Mouse (Mus musculus): ENCODE data around the gene Gdf11. TPM values are rescaled to one million over a fixed set of nuclear protein-coding genes. Genes with fewer than 3 reads are reported as not detected.

Gdf11 gene
- polyA plus RNA-seq, 1 experiment from 2014 or later: 13.5 TPM

GRCm38 (mm10) chr10:128902409-128902988 lies 11.0 kb upstream of the Gdf11 start:
- WGBS: 74% methylated on average over 3 of the region's 3 CpGs
- no peaks in the 10 kb centered on the region for H3K9me3 ChIP-seq
- H3K4me2 ChIP-seq: no peak overlapping the region
- no peak overlapping the region for H3K9ac ChIP-seq
- no peak overlapping the region for H3K27ac ChIP-seq (replicated peaks)
- no peak overlapping the region for H3K4me3 ChIP-seq
- ATAC-seq (ENCODE audit: low read depth): no peak
- H3K36me3 ChIP-seq: no peaks in the 10 kb centered on the region
- no peaks in the 10 kb centered on the region for H3K4me1 ChIP-seq (replicated peaks)
- 0 out of 2 replicates have a peak, but pooled peaks cover 6% of the 10 kb centered on the region for H3K27me3 ChIP-seq

- H3K4me3 ChIP-seq: no peak overlapping the region
- no peak for ATAC-seq (ENCODE audit: low read depth)
- peaks cover 7% of the 10 kb centered on the region for H3K4me1 ChIP-seq (replicated peaks)
- no peaks in the 10 kb centered on the region for H3K36me3 ChIP-seq
- H3K9me3 ChIP-seq: no peaks in the 10 kb centered on the region
- peaks cover 14% of the 10 kb centered on the region for H3K27me3 ChIP-seq
- H3K9ac ChIP-seq: no peak overlapping the region
- 84% methylated on average over 1 of the region's 1 CpGs for WGBS
- H3K27ac ChIP-seq (replicated peaks): no peak overlapping the region
- H3K4me2 ChIP-seq: no peak overlapping the region
These were observed 9.9 kb upstream of the Gdf11 start for GRCm38 (mm10) chr10:128901409-128901808.

GRCm38 (mm10) chr10:128900698-128901097 lies 9.2 kb upstream of the Gdf11 start, which contains the start of gene Cd63:
TSS of gene Cd63 (plus strand) at chr10:128900989.
- 75% methylated on average over 3 of the region's 3 CpGs for WGBS

GRCm38 (mm10) chr10:128899759-128900490 lies 8.4 kb upstream of the Gdf11 start:
- no peak overlapping the region for H3K4me2 ChIP-seq
- no peaks in the 10 kb centered on the region for H3K36me3 ChIP-seq
- ATAC-seq (ENCODE audit: low read depth): no peak
- no peak overlapping the region for H3K9ac ChIP-seq
- 82% methylated on average over 6 of the region's 6 CpGs for WGBS
- no peak overlapping the region for H3K27ac ChIP-seq (replicated peaks)
- H3K4me3 ChIP-seq: no peak overlapping the region
- H3K27me3 ChIP-seq: peaks cover 23% of the 10 kb centered on the region
- peaks cover 16% of the 10 kb centered on the region for H3K4me1 ChIP-seq (replicated peaks)
- H3K9me3 ChIP-seq: no peaks in the 10 kb centered on the region

More at GRCm38 (mm10) chr10:128900698-128901097, 9.2 kb upstream of the Gdf11 start, which contains the start of gene Cd63:
- H3K36me3 ChIP-seq: no peaks in the 10 kb centered on the region
- H3K27ac ChIP-seq (replicated peaks): no peak within 1 kb of the TSS
- no peak within 1 kb of the TSS for H3K4me2 ChIP-seq
- H3K9me3 ChIP-seq: no peaks in the 10 kb centered on the region
- no peak within 1 kb of the TSS for H3K4me3 ChIP-seq
- ATAC-seq (ENCODE audit: low read depth): no peak
- no peak within 1 kb of the TSS for H3K9ac ChIP-seq
- H3K27me3 ChIP-seq: peaks cover 21% of the 10 kb centered on the region
- peaks cover 14% of the 10 kb centered on the region for H3K4me1 ChIP-seq (replicated peaks)

- Histone ChIP-seq H3K4me3 (no peak overlapping the region), H3K9me3 (no peaks in the 10 kb centered on the region), H3K9ac (no peak overlapping the region), H3K27ac (replicated peaks) (no peak overlapping the region), H3K4me2 (no peak overlapping the region), H3K4me1 (replicated peaks) (peaks cover 23% of the 10 kb centered on the region), H3K27me3 (peaks cover 27% of the 10 kb centered on the region), H3K36me3 (no peaks in the 10 kb centered on the region)
- WGBS: 21% methylated on average over 1 of the region's 1 CpGs
- no peak for ATAC-seq (ENCODE audit: low read depth)
These were observed 6.0 kb upstream of the Gdf11 start for GRCm38 (mm10) chr10:128897501-128897900.

GRCm38 (mm10) chr10:128896807-128897206 lies 5.3 kb upstream of the Gdf11 start:
- H3K4me1 ChIP-seq (replicated peaks): peaks cover 26% of the 10 kb centered on the region
- H3K27ac ChIP-seq (replicated peaks): no peak overlapping the region
- H3K4me2 ChIP-seq: peak overlapping the region; percentile 36; the same call in 1 of the 2 replicates
- ATAC-seq (ENCODE audit: low read depth): no peak
- H3K27me3 ChIP-seq: peaks cover 27% of the 10 kb centered on the region
- H3K36me3 ChIP-seq: no peaks in the 10 kb centered on the region
- no peak overlapping the region; the same call in 1 of the 2 replicates for H3K9ac ChIP-seq
- WGBS: 56% methylated on average over 1 of the region's 1 CpGs
- H3K4me3 ChIP-seq: no peak overlapping the region
- no peaks in the 10 kb centered on the region for H3K9me3 ChIP-seq

GRCm38 (mm10) chr10:128895952-128896693 lies 4.6 kb upstream of the Gdf11 start:
- Histone ChIP-seq H3K9me3 (no peaks in the 10 kb centered on the region), H3K36me3 (no peaks in the 10 kb centered on the region), H3K4me2 (peak overlapping the region; percentile 36), H3K9ac (peak overlapping the region; percentile 23; the same call in 1 of the 2 replicates), H3K27me3 (peaks cover 27% of the 10 kb centered on the region), H3K4me3 (peak overlapping the region; percentile 13), H3K4me1 (replicated peaks) (peaks cover 26% of the 10 kb centered on the region), H3K27ac (replicated peaks) (0 out of 2 replicates have a peak overlapping the region, but pooled peaks have one; percentile 14)
- whole genome bisulfite sequencing: 2% methylated on average over 17 of the region's 17 CpGs
- ATAC-seq (ENCODE audit: low read depth): peak; percentile 54

- Histone ChIP-seq H3K4me2 (peak overlapping the region; percentile 36), H3K9ac (no peak overlapping the region), H3K27me3 (peaks cover 27% of the 10 kb centered on the region), H3K27ac (replicated peaks) (0 out of 2 replicates have a peak overlapping the region, but pooled peaks have one; percentile 14), H3K36me3 (no peaks in the 10 kb centered on the region), H3K4me1 (replicated peaks) (peaks cover 29% of the 10 kb centered on the region), H3K4me3 (peak overlapping the region; percentile 13; the same call in 1 of the 2 replicates), H3K9me3 (no peaks in the 10 kb centered on the region)
- WGBS: 0% methylated on average over 9 of the region's 9 CpGs
- no peak for ATAC-seq (ENCODE audit: low read depth)
These were observed 3.9 kb upstream of the Gdf11 start for GRCm38 (mm10) chr10:128895437-128895836.

GRCm38 (mm10) chr10:128892246-128892645 lies 728 bp upstream of the Gdf11 start:
- Histone ChIP-seq H3K27ac (replicated peaks) (peak overlapping the region; percentile 99), H3K4me2 (peak overlapping the region; percentile 85), H3K4me3 (peak overlapping the region; percentile 83), H3K4me1 (replicated peaks) (peaks cover 61% of the 10 kb centered on the region), H3K27me3 (peaks cover 21% of the 10 kb centered on the region), H3K9ac (peak overlapping the region; percentile 91), H3K36me3 (peaks cover 10% of the 10 kb centered on the region), H3K9me3 (no peaks in the 10 kb centered on the region)
- peak; percentile 13; the same call in 1 of the 2 replicates for ATAC-seq (ENCODE audit: low read depth)
- WGBS: under 1% methylated on average over 9 of the region's 9 CpGs

GRCm38 (mm10) chr10:128890383-128891295 lies 879 bp downstream of the Gdf11 start:
- ATAC-seq (ENCODE audit: low read depth): peak; percentile 23
- WGBS: under 1% methylated on average over 40 of the region's 40 CpGs
- Histone ChIP-seq H3K36me3 (peaks cover 26% of the 10 kb centered on the region), H3K4me3 (peak overlapping the region; percentile 83), H3K27ac (replicated peaks) (peak overlapping the region; percentile 99), H3K27me3 (peaks cover 5% of the 10 kb centered on the region; the same call in 1 of the 2 replicates), H3K4me2 (peak overlapping the region; percentile 85), H3K9me3 (no peaks in the 10 kb centered on the region), H3K9ac (peak overlapping the region; percentile 91), H3K4me1 (replicated peaks) (peaks cover 59% of the 10 kb centered on the region)

GRCm38 (mm10) chr10:128889846-128890245 lies 1.7 kb downstream of the Gdf11 start:
- Histone ChIP-seq H3K27ac (replicated peaks) (peak overlapping the region; percentile 99), H3K9me3 (no peaks in the 10 kb centered on the region), H3K4me2 (peak overlapping the region; percentile 85), H3K4me1 (replicated peaks) (peaks cover 57% of the 10 kb centered on the region), H3K27me3 (0 out of 2 replicates have a peak, but pooled peaks cover 5% of the 10 kb centered on the region), H3K36me3 (peaks cover 34% of the 10 kb centered on the region), H3K4me3 (peak overlapping the region; percentile 83), H3K9ac (peak overlapping the region; percentile 91)
- WGBS: 0% methylated on average over 2 of the region's 2 CpGs
- no peak for ATAC-seq (ENCODE audit: low read depth)

Data from neural tube, embryonic 13.5 days (tissue).